Mouse (Mus musculus) retina, postnatal 1 day (tissue): ENCODE measurements around the gene Gtf2f1.

Experiments used
- DNase-seq: peaks from one replicate; pipeline ENCODE4 v3.0.0-alpha.2; 2012

Gtf2f1 gene

DNA sequence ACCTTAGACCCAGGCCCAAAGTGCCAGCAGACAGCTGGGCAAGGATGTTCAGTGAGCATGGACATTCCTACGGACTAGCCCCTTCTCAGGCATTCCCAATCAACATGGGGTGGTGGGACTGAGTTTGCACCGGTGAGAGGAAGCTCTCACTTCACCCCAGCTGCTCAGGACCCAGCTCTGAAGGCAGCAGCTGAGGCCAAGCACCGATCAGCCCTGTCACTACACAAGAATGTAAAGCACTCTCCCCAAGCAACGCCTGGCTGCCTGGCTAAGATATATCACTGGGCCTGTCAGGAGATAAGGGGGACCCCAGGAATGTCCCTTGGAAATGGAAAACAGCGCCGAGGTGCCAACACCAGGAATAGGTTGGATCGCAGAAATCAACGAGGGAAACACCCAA lies 9.9 kb downstream of the Gtf2f1 start:
- no peak for DNase-seq

- DNase-seq, result no peak
Observed at GRCm38 (mm10) chr17:56999968-57000609, 11.0 kb downstream of the Gtf2f1 start, which contains the start of gene Pspn. Pspn (minus strand) TSS chr17:57000018.

DNA sequence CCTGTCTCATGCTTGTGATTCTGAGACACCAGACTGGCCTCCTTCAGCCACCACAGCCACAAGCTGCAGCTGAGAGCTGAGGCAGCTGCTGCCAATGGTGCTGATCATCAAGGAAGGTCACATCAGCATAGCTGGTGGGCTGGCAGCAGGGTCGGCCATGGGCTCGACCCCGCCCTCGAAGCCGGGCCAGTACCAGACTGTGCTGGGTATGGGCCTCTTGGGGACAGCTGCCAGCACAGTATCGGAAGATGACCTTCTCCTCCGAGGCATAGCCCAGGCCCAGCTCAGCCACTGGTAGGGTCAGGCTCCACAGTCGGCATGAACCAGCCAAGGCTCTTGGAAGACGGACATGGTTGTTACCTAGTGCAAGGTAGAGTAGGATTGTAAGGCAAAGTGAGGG lies 11.7 kb downstream of the Gtf2f1 start:
- no peak for DNase-seq

GRCm38 (mm10) chr17:56997029-56997667 lies 13.9 kb downstream of the Gtf2f1 start, which contains the start of gene Alkbh7:
Alkbh7 (plus strand) TSS chr17:56997339.
- peak; percentile 99 for DNase-seq

DNA sequence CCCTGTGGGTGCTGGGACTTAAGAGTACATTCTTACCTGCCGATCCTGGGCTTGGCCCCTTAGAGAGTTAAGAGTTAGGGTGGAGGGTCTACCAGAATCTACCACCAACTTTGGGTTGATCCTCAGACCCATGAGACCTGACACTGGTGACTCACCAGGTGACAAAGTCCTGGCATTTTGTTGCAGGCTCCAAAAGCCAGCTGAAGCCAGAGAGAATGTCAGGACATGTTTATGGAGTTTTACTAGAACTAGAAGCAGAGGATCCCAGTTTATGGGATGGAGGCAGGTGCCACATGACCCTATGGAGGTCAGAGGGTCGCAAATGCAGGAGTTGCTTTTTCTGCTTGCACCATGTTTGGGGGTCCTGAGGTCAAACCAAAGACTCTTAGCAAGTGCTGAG lies 14.6 kb downstream of the Gtf2f1 start:
- DNase-seq, result no peak

DNA sequence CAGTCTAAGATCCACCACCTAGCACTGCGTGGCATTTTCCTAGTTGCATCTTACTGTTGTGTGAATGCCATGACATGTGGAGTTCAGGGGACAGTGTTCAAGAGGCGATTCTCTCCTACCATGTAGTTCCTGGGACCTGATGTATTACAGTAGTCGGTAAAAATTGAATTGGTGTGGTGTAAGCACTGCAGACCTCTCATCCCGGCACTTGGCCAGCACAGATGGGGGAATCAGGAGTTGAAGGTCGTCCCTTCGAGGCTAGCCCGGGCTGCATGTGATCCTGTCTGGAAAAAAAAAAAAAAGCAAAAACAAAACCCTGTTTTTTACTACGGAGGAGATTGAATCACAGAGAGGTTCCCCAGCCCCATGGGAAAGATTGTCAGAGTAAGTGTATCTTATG lies 16.0 kb downstream of the Gtf2f1 start:
- DNase-seq, result no peak

DNA sequence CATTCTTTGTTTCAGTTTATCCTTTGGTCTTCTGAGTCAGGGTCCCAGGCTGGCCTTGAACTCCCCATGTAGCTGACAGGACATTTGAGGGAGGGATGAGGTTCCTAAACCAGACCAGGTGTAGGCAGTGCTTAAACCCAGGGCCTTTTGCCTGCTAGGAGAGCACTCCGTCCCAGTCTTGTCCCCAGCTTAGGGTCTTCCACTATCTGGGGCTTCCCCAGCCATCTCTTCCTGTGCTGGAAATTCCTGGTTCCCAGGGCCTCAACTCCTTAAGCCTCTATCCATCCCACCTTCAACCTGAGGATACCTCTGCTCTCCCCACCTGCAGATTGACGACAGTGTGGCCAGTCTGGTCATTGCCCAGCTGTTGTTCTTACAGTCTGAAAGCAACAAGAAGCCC lies 20.1 kb downstream of the Gtf2f1 start:
- no peak for DNase-seq

DNA sequence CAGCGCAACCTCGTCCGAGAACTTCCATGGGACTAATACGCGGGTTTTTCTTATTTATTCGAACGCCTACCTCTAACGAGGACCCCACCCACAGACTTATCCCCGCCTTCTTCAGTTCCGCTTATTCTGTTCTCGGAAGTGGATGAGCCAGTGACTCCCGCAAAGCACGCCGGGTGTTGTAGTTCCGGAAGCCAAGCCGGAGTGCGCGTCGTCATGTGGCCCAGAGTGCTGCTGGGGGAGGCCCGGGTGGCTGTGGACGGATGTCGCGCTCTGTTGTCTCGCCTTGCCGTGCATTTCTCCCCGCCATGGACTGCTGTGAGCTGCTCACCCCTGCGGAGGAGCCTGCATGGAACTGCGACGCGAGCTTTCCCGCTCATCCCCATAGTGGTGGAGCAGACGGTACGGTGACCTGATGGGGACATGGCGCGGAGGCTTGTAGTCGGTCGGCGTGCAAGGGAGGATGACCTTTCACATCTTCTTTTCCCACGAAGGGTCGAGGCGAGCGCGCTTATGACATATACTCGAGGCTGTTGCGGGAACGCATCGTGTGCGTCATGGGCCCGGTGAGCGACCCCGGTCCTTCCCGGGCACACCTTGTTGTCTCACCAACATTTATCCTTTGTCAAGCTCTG lies 20.9 kb downstream of the Gtf2f1 start, which contains the start of gene Clpp:
Gene Clpp (plus strand): TSS at position 191 of the 632 bp plus-strand sequence.
- peak; percentile 98 for DNase-seq

GRCm38 (mm10) chr17:56989467-56990114 lies 21.5 kb downstream of the Gtf2f1 start:
- peak; percentile 94 for DNase-seq

- DNase-seq, result no peak
Observed at GRCm38 (mm10) chr17:56988921-56989430, 22.1 kb downstream of the Gtf2f1 start.

DNA sequence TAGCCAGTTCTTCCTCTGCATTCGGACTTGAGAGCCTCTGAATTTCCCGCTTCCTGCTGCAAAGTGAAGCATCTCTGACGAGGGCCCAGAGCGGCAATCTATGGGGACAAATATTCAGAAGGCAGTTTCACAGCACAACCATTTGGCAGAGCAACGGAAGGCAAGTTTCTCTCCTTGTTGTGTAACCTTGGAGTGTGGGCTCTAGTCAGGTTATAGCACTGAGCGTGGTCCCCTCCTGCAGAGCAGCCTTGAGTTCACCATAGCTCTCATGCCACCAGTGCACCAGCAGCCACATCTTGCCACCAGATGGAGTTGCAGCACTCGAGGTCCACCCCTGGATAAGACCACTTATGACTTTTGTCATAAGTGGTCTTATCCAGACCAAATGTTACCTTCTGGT lies 22.6 kb downstream of the Gtf2f1 start:
- DNase-seq, result no peak

GRCm38 (mm10) chr17:56986105-56986805 lies 24.8 kb downstream of the Gtf2f1 start:
- DNase-seq, result no peak

- DNase-seq, result no peak
Observed at GRCm38 (mm10) chr17:56985656-56986055, 25.4 kb downstream of the Gtf2f1 start.

- no peak for DNase-seq
Observed at GRCm38 (mm10) chr17:56984886-56985285, 26.2 kb downstream of the Gtf2f1 start.

- no peak for DNase-seq
Observed at GRCm38 (mm10) chr17:56982013-56982412, 29.1 kb downstream of the Gtf2f1 start, which contains the start of gene Acer1. Acer1 (minus strand) TSS chr17:56982126.

DNA sequence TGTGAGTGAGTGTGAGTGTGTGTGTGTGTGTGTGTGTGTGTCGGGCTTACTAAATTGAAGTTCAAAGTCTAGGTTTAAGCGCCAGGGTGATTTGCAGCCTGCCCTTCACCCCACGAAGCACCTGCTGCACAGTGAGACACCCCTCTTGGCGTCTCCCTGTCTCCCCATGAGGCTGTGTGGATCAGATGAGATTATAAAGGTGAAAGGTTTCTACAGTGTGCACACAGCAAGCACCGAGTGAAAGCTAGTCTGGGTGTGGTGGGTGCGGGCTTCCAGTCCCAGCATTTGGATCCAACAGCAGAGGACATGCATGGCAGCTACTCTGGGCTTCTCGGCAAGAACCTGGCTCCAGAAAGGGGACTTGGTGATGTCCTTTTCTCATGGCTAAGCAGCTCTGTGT lies 30.0 kb downstream of the Gtf2f1 start:
- DNase-seq, result no peak

DNA sequence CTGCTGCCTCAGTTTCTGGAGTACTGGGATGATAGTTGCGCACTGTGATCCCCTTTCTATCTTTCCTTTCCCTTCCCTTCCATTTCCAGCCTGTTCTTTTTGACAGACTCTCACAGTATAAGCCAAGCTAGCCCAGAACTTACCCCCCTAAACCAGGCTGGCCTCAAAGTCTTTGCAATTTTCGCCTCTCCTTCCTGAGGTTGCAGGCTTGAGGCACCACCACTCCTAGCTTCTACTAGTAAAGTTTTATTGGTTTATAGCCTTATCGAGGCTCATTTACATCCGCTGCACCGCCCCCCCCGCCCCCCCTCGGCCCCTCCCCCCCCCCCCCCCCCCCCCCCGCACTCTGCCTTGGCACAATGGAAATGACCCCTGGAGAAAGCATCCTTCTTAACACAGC lies 31.6 kb downstream of the Gtf2f1 start:
- no peak for DNase-seq

DNA sequence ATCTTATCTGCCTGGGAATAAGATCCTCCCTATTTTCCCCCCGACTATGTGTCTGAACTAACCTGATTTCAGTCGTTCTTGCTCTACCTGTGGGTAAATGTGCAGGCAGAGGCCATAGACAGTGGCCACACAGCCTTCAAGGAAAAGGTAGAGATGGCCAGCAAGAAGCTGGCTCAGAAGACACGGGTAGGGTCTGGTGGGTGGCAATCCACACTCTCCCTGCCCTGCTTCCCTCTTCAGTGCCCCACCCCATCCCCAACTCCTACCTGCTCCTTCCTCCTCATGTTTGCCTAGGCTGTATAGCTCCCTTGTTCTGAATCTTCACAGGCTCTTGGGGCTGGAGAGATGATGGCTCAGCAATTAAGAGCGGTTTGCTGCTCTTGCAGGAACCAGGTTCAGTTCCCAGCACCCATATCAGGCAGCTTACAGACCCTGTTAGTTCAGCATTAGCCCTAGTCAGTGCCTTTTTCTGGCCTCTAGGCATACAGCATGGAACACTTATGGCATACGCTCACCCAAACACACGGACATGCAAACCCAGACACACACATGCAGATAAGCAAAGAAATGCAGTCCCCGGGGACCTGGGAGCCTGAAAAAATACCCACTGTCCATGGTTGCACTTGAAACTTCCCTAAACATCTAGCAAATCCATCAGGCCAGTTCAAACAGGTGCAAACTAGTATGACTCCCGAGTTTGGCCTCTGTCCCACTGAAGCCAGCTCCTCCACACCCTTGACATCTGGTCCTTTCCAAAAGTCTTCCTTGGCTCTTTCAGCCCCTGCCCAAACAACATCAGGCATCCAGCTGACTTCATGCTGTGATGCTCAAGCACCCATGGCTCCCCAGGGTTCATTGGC lies 34.3 kb downstream of the Gtf2f1 start:
- no peak for DNase-seq

DNA sequence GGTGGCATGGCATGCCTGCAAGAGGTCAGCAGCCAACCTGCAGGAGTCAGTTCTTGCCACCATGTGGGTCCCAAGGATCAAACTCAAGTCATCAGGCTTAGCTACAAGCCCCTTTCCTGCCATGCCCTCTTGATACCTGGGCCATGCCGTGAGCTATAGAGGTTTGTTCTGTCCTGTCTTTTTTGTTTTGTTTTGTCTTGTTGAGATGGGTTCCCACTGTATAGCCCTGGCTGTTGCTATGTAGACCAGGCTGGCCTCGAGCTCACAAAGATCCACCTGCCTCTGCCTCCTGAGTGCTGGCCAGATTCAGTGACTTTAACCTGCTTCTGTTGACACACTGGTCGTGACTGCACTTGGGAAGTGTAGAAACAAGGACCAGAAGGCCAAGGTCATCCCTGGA lies 35.7 kb downstream of the Gtf2f1 start:
- DNase-seq, result no peak

GRCm38 (mm10) chr17:56974708-56975240 lies 36.3 kb downstream of the Gtf2f1 start:
- no peak for DNase-seq

GRCm38 (mm10) chr17:56973956-56974707 lies 37.0 kb downstream of the Gtf2f1 start:
- no peak for DNase-seq
